Mouse (Mus musculus): ENCODE results near the gene Trmt61a. TPM values are rescaled to one million over a fixed set of nuclear protein-coding genes. Genes with fewer than 3 reads are reported as not detected.
A peak's percentile ranks its signal among the peaks of the same experiment; 100 is the strongest.

Gene Trmt61a
- polyA plus RNA-seq, 1 experiment from 2014 or later = 11.6 TPM

DNA sequence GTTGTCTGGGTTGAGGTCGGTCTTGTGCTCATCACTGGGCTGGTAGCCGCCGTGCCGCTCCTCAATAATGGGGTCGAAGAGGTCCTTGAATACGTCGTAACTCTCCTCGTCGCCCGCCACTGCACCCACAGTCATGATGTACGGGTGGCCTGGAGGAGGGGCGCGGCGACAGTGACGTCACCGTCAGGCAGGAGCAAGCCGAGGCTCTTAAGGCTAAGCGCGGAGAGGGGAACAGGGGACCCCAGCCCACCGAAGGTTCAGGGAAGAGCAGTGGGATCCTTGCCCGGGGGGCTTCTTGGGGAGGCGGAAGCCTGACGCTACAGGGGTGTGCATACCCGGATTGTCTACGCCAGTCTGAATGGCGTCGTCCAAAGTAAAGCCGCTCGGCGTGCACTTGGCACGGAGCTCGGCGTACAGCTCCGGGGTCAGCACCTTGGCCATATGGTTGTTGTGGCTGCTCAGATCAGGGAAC, 6.4 kb upstream of the Trmt61a start:
- H3K4me2 ChIP-seq (replicated peaks; ENCODE audit: low read depth, low read length) = peak overlapping the region; percentile 91
- no peaks in the 10 kb centered on the region for H3K9me3 ChIP-seq (ENCODE audit: low read length)
- peak; percentile 14; the same call in 1 of the 2 replicates for ATAC-seq (ENCODE audit: low FRiP score, low TSS enrichment)
- WGBS = under 1% methylated on average over 34 of the region's 34 CpGs
- H3K36me3 ChIP-seq (ENCODE audit: insufficient read depth, low read length) = no peaks in the 10 kb centered on the region
- no peak overlapping the region for H3K27ac ChIP-seq (ENCODE audit: low read length)
- H3K9ac ChIP-seq (replicated peaks; ENCODE audit: low read length) = peak overlapping the region; percentile 59
- peaks cover 39% of the 10 kb centered on the region for H3K27me3 ChIP-seq (ENCODE audit: insufficient read depth, low read length)
- peak overlapping the region; percentile 59 for H3K4me3 ChIP-seq (ENCODE audit: low read length)
- peaks cover 47% of the 10 kb centered on the region for H3K4me1 ChIP-seq (ENCODE audit: insufficient read depth, low read length)

DNA sequence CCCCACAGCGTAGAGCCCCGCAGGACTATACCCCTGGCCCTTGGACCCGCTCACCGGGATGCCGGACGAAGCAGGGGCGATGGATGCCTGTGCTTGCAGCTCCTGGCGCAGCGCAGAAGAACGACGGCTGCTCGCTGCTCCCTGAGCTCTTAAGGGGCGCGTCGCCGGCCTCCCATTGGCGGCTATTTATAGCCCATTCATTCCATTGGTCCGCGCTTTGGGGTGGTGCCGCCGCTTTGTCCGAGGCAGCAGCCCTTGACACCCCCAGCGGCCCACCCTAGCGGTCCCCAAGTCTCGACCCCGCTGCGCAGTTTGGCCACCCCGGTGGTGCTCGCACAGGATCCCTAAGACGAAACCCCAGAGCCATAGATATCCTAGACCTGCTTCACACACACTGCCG, 5.7 kb upstream of the Trmt61a start, which contains the start of gene Ckb:
Gene Ckb (minus strand): TSS at position 163 of the 400 bp plus-strand sequence.
- H3K4me3 ChIP-seq (ENCODE audit: low read length) = peak within 1 kb of the TSS; percentile 59
- no peak within 1 kb of the TSS for H3K27ac ChIP-seq (ENCODE audit: low read length)
- peak within 1 kb of the TSS; percentile 59 for H3K9ac ChIP-seq (replicated peaks; ENCODE audit: low read length)
- ATAC-seq (ENCODE audit: low FRiP score, low TSS enrichment) = peak; percentile 44; the same call in 1 of the 2 replicates
- H3K4me2 ChIP-seq (replicated peaks; ENCODE audit: low read depth, low read length) = peak within 1 kb of the TSS; percentile 91
- under 1% methylated on average over 31 of the region's 31 CpGs for whole genome bisulfite sequencing
- no peaks in the 10 kb centered on the region for H3K9me3 ChIP-seq (ENCODE audit: low read length)
- peaks cover 39% of the 10 kb centered on the region for H3K27me3 ChIP-seq (ENCODE audit: insufficient read depth, low read length)
- no peaks in the 10 kb centered on the region for H3K36me3 ChIP-seq (ENCODE audit: insufficient read depth, low read length)
- H3K4me1 ChIP-seq (ENCODE audit: insufficient read depth, low read length) = peaks cover 49% of the 10 kb centered on the region

DNA sequence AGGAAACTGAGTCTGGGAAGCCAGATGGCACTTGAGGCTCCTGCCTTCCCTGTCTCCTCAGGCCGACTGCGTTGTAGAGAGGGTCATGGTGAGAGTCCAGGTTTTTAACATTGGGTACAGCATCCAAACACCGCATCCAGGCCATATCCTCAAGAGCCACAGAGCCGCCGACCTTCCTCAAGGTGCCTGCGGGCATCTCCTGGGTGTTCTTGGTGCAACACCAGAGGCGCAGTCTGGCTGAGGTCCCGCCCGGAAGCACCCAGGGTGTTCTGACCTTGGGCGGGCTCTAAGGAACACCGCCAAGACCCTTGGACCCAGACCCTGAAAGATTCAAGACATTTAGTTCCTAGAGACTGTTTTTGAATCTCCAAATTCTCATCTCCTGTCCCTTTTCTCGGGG, 5.3 kb upstream of the Trmt61a start:
- H3K27ac ChIP-seq (ENCODE audit: low read length) = no peak overlapping the region
- 9% methylated on average over 12 of the region's 12 CpGs for WGBS
- H3K4me3 ChIP-seq (ENCODE audit: low read length) = peak overlapping the region; percentile 59
- H3K4me1 ChIP-seq (ENCODE audit: insufficient read depth, low read length) = peaks cover 53% of the 10 kb centered on the region
- ATAC-seq (ENCODE audit: low FRiP score, low TSS enrichment) = no peak
- peaks cover 39% of the 10 kb centered on the region for H3K27me3 ChIP-seq (ENCODE audit: insufficient read depth, low read length)
- H3K9me3 ChIP-seq (ENCODE audit: low read length) = no peaks in the 10 kb centered on the region
- no peaks in the 10 kb centered on the region for H3K36me3 ChIP-seq (ENCODE audit: insufficient read depth, low read length)
- H3K9ac ChIP-seq (replicated peaks; ENCODE audit: low read length) = peak overlapping the region; percentile 14; the same call in 1 of the 2 replicates
- H3K4me2 ChIP-seq (replicated peaks; ENCODE audit: low read depth, low read length) = peak overlapping the region; percentile 91

DNA sequence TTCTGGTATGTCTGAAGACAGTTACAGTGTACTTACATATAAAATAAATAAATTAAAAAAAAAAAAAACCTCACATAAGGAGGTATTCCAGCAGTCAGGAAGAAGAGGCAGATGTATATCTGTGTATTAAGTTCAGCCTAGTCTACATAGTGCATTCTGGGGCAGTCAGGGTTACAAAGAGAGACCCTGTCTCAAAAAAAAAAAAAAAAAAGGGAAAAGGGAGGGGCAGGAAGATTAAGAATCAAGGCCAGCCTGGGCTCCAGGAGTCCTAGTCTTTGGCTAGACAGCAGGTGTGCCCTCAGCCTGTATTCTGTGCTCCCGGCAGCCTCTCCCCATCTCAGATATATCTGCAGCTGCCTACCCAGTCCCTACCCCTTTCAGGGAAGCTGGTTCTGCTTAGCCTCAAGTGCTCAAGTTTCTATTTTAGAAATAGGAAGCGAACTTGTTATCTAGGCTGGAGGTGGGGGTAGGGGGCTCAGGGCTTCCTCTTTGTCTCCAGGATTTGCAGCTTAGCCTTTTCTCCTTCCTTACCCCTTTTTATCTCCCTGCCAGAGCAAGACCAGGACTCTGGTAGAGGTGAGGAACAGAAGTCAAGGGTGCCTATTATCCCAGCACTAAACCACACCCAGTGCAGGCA, 2.9 kb upstream of the Trmt61a start:
- H3K4me2 ChIP-seq (replicated peaks; ENCODE audit: low read depth, low read length) = no peak overlapping the region
- H3K9me3 ChIP-seq (ENCODE audit: low read length) = no peaks in the 10 kb centered on the region
- H3K27ac ChIP-seq (ENCODE audit: low read length) = no peak overlapping the region

DNA sequence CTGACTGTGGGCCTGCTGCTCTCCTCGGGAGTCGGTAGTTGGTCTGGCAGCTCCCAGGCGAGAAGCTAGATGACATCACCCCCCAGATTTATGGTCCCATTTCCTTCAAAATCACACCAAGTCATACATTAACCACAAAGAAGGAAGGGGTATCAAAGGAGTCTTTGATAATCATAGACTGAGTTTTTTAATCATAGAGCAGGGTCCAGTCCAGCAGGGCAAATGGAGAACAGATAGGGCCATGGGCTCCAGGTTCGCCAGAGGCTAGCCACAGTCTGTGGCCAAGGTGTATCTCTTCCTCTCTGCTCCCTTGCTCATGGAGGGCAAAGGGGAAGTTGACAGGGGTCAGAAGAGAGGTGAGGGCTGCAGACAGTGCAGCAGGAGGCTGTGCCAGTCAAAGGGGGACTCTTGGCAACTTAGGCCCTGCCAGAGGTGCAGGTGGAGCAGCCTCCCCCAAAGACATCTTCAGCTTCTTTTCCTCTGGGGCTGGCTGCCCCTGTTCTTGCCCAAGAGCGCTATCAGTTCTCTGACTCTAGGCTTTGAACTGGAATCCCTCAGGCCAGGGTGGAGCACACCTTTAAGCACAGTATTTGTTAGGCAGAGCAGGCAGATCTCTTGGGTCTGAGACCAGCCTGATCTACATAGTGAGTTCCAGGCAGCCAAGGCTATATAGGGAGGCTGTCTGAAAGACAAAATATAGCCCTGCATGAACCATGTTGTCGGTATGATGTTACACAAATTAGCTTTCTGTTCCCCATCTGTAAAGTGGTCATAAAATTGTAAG, 1.9 kb upstream of the Trmt61a start:
- Histone ChIP-seq H3K4me2 (replicated peaks; ENCODE audit: low read depth, low read length) (no peak overlapping the region), H3K9ac (replicated peaks; ENCODE audit: low read length) (no peak overlapping the region), H3K9me3 (ENCODE audit: low read length) (no peaks in the 10 kb centered on the region), H3K27me3 (ENCODE audit: insufficient read depth, low read length) (peaks cover 31% of the 10 kb centered on the region), H3K36me3 (ENCODE audit: insufficient read depth, low read length) (peaks cover 7% of the 10 kb centered on the region), H3K4me1 (ENCODE audit: insufficient read depth, low read length) (peaks cover 33% of the 10 kb centered on the region), H3K4me3 (ENCODE audit: low read length) (no peak overlapping the region), H3K27ac (ENCODE audit: low read length) (no peak overlapping the region)
- WGBS = 70% methylated on average over 6 of the region's 6 CpGs
- no peak for ATAC-seq (ENCODE audit: low FRiP score, low TSS enrichment)

More for the DNA sequence above, 2.9 kb upstream of the Trmt61a start:
- Histone ChIP-seq H3K4me1 (ENCODE audit: insufficient read depth, low read length) (peaks cover 43% of the 10 kb centered on the region), H3K4me3 (ENCODE audit: low read length) (no peak overlapping the region), H3K27me3 (ENCODE audit: insufficient read depth, low read length) (peaks cover 39% of the 10 kb centered on the region), H3K9ac (replicated peaks; ENCODE audit: low read length) (no peak overlapping the region), H3K36me3 (ENCODE audit: insufficient read depth, low read length) (no peaks in the 10 kb centered on the region)
- WGBS = 60% methylated on average over 2 of the region's 2 CpGs
- ATAC-seq (ENCODE audit: low FRiP score, low TSS enrichment) = no peak

DNA sequence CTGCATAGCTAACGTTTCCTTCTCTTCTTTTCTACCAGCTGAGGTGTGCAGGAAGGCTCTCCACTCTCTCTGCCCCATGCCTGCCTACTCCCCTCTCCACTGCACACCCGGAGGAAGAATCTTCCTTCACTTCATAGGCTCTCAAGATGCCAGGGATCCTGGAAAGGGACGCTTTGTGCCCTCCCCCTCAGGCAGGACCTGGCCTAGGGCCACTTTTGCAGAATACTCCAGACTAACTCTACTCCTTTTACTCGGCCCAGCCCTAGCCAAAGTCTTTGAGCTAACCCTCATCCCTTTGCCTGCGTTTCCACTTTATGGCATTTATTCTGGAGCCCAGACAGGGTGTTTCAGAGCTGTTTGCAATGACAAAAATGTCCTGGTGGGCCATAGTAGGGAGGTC, 484 bp upstream of the Trmt61a start:
- H3K27ac ChIP-seq (ENCODE audit: low read length) = peak overlapping the region; percentile 94
- whole genome bisulfite sequencing = 14% methylated on average over 5 of the region's 5 CpGs
- H3K4me1 ChIP-seq (ENCODE audit: insufficient read depth, low read length) = peaks cover 19% of the 10 kb centered on the region
- H3K9ac ChIP-seq (replicated peaks; ENCODE audit: low read length) = peak overlapping the region; percentile 76
- H3K9me3 ChIP-seq (ENCODE audit: low read length) = no peaks in the 10 kb centered on the region
- H3K27me3 ChIP-seq (ENCODE audit: insufficient read depth, low read length) = peaks cover 18% of the 10 kb centered on the region
- ATAC-seq (ENCODE audit: low FRiP score, low TSS enrichment) = peak; percentile 28
- H3K36me3 ChIP-seq (ENCODE audit: insufficient read depth, low read length) = peaks cover 19% of the 10 kb centered on the region
- H3K4me2 ChIP-seq (replicated peaks; ENCODE audit: low read depth, low read length) = peak overlapping the region; percentile 70
- peak overlapping the region; percentile 87 for H3K4me3 ChIP-seq (ENCODE audit: low read length)

DNA sequence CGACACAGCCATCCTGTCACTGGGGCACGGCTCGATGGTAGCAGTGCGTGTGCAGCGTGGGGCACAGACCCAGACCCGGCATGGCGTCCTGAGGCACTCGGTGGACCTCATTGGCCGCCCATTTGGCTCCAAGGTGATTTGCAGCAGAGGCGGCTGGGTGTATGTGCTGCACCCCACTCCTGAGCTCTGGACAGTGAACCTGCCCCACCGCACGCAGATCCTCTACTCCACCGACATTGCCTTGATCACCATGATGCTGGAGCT, 697 bp downstream of the Trmt61a start:
- H3K9ac ChIP-seq (replicated peaks; ENCODE audit: low read length) = peak overlapping the region; percentile 76
- 3% methylated on average over 13 of the region's 13 CpGs for WGBS

DNA sequence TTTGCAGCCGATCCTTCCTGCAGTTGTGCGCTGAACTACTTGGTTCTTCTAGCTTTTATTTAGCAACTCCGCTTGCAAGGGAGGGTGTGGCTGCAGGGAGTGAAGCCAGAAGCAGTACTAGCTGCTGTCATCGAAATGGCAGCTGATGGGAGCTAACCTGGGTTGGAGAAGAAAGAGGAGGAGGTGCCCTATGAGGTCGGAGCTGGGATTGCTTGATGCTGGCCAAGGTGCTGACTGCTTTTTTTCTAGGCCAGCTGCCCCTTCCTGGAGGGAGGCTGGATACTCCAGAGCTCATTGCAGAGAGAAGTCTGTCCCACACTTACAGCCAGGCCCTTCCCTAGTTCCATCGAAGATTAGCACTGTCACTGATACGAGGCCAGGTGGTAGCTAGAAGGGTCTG, 1.1 kb downstream of the Trmt61a start:
- peaks cover 3% of the 10 kb centered on the region for H3K27me3 ChIP-seq (ENCODE audit: insufficient read depth, low read length)
- peak overlapping the region; percentile 87 for H3K4me3 ChIP-seq (ENCODE audit: low read length)
- peak overlapping the region; percentile 70 for H3K4me2 ChIP-seq (replicated peaks; ENCODE audit: low read depth, low read length)
- H3K9me3 ChIP-seq (ENCODE audit: low read length) = no peaks in the 10 kb centered on the region
- no peak overlapping the region for H3K27ac ChIP-seq (ENCODE audit: low read length)
- peaks cover 16% of the 10 kb centered on the region for H3K4me1 ChIP-seq (ENCODE audit: insufficient read depth, low read length)
- WGBS = 54% methylated on average over 7 of the region's 7 CpGs
- ATAC-seq (ENCODE audit: low FRiP score, low TSS enrichment) = no peak
- H3K36me3 ChIP-seq (ENCODE audit: insufficient read depth, low read length) = peaks cover 28% of the 10 kb centered on the region
- H3K9ac ChIP-seq (replicated peaks; ENCODE audit: low read length) = peak overlapping the region; percentile 76; the same call in 1 of the 2 replicates

More for the DNA sequence above, 697 bp downstream of the Trmt61a start:
- peak overlapping the region; percentile 70 for H3K4me2 ChIP-seq (replicated peaks; ENCODE audit: low read depth, low read length)
- peak overlapping the region; percentile 94; the same call in 1 of the 2 replicates for H3K27ac ChIP-seq (ENCODE audit: low read length)
- no peaks in the 10 kb centered on the region for H3K9me3 ChIP-seq (ENCODE audit: low read length)
- H3K4me1 ChIP-seq (ENCODE audit: insufficient read depth, low read length) = peaks cover 16% of the 10 kb centered on the region
- no peak for ATAC-seq (ENCODE audit: low FRiP score, low TSS enrichment)
- H3K36me3 ChIP-seq (ENCODE audit: insufficient read depth, low read length) = peaks cover 24% of the 10 kb centered on the region
- H3K4me3 ChIP-seq (ENCODE audit: low read length) = peak overlapping the region; percentile 87
- H3K27me3 ChIP-seq (ENCODE audit: insufficient read depth, low read length) = peaks cover 7% of the 10 kb centered on the region

DNA sequence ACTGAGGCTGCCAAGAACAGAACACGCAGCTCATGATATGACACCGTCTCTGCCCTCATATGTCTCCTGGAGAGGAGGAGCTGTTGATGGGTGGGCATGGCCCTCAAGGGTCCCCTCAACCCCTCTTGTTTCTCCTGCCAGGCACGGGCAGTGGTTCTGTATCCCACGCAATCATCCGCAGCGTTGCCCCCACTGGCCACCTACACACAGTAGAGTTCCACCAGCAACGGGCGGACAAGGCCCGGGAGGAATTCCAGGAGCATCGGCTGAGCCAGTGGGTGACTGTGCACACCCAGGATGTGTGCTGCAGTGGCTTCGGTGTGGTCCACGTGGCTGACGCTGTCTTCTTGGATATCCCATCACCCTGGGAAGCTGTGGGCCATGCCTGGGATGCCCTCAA, 2.8 kb downstream of the Trmt61a start:
- H3K4me3 ChIP-seq (ENCODE audit: low read length) = no peak overlapping the region
- peaks cover 28% of the 10 kb centered on the region for H3K36me3 ChIP-seq (ENCODE audit: insufficient read depth, low read length)
- no peak overlapping the region for H3K9ac ChIP-seq (replicated peaks; ENCODE audit: low read length)
- WGBS = 94% methylated on average over 13 of the region's 13 CpGs
- no peak for ATAC-seq (ENCODE audit: low FRiP score, low TSS enrichment)
- no peaks in the 10 kb centered on the region for H3K27me3 ChIP-seq (ENCODE audit: insufficient read depth, low read length)
- H3K27ac ChIP-seq (ENCODE audit: low read length) = no peak overlapping the region
- H3K4me2 ChIP-seq (replicated peaks; ENCODE audit: low read depth, low read length) = no peak overlapping the region
- peaks cover 16% of the 10 kb centered on the region for H3K4me1 ChIP-seq (ENCODE audit: insufficient read depth, low read length)
- H3K9me3 ChIP-seq (ENCODE audit: low read length) = no peaks in the 10 kb centered on the region

DNA sequence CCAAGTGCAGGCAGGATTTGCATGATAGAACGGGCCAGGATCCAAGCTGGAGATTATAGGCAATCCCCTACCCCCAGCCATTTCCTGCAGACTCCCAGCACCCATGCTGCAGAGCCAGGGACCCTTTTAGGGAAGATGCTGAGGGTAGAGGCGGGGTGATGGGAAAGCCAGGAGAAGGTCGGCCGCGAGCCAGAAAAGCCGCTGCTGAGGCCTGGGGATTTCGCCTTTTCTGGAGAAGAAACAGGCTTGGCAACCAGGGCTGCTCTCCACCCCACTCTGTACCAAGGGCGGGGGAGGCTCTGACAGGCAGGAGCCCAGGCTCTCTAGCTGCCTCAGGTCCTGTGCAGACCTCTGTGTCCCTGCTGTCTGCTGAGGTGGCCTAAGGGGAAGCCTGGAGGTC, 3.4 kb downstream of the Trmt61a start:
- 91% methylated on average over 8 of the region's 8 CpGs for WGBS
- peaks cover 28% of the 10 kb centered on the region for H3K36me3 ChIP-seq (ENCODE audit: insufficient read depth, low read length)
- H3K9ac ChIP-seq (replicated peaks; ENCODE audit: low read length) = no peak overlapping the region
- no peaks in the 10 kb centered on the region for H3K9me3 ChIP-seq (ENCODE audit: low read length)
- no peaks in the 10 kb centered on the region for H3K27me3 ChIP-seq (ENCODE audit: insufficient read depth, low read length)
- no peak for ATAC-seq (ENCODE audit: low FRiP score, low TSS enrichment)
- H3K4me2 ChIP-seq (replicated peaks; ENCODE audit: low read depth, low read length) = no peak overlapping the region
- peaks cover 16% of the 10 kb centered on the region for H3K4me1 ChIP-seq (ENCODE audit: insufficient read depth, low read length)
- H3K27ac ChIP-seq (ENCODE audit: low read length) = no peak overlapping the region
- H3K4me3 ChIP-seq (ENCODE audit: low read length) = no peak overlapping the region

All from kidney, embryonic 16.5 days (tissue).